Mouse (Mus musculus) right cerebral cortex, adult 2 months (tissue): ENCODE data around the gene Ndc1.

Experiments
- DNase-seq, 2 experiments: peaks; one replicate each; pipeline ENCODE4 v3.0.0; 2021 to 2022; ENCODE audit warnings: low spot score in 2 of 2

Gene Ndc1

GRCm38 (mm10) chr4:107442288-107442687 lies 74.7 kb downstream of the Ndc1 start:
- DNase-seq: no peak

GRCm38 (mm10) chr4:107442891-107443483 lies 75.4 kb downstream of the Ndc1 start:
- DNase-seq: no peak

GRCm38 (mm10) chr4:107443621-107444020 lies 76.0 kb downstream of the Ndc1 start:
- DNase-seq: no peak

GRCm38 (mm10) chr4:107448481-107448880 lies 80.9 kb downstream of the Ndc1 start:
- no peak for DNase-seq

GRCm38 (mm10) chr4:107449519-107449918 lies 81.9 kb downstream of the Ndc1 start:
- no peak for DNase-seq

- DNase-seq: no peak
These were observed 84.9 kb downstream of the Ndc1 start for GRCm38 (mm10) chr4:107452266-107453015.

GRCm38 (mm10) chr4:107453141-107453984 lies 85.8 kb downstream of the Ndc1 start:
- peak; percentile 86 for DNase-seq

GRCm38 (mm10) chr4:107457602-107458001 lies 90.0 kb downstream of the Ndc1 start:
- no peak for DNase-seq

- DNase-seq: no peak
These were observed 91.3 kb downstream of the Ndc1 start for GRCm38 (mm10) chr4:107458907-107459306.

GRCm38 (mm10) chr4:107459461-107459860 lies 91.9 kb downstream of the Ndc1 start:
- no peak for DNase-seq

GRCm38 (mm10) chr4:107460468-107460867 lies 92.9 kb downstream of the Ndc1 start:
- no peak for DNase-seq
